25 mouse cellular contexts compared by ENCODE assay signal in genomic region chr6:28398726-28399125, GRCm38 (mm10). TPM values are rescaled to one million over a fixed set of nuclear protein-coding genes. Genes with fewer than 3 reads are reported as not detected.
A peak's percentile ranks its signal among the peaks of the same experiment; 100 is the strongest.
DNase-seq lines count a peak whose midpoint lies in the region; ATAC-seq and TF ChIP-seq lines count a peak whose summit lies in the region.
"Had no signal": no experiment of that assay in that cellular context is flagged by ENCODE, and none has a peak within 500 bp of the region (broad histone marks: within the 10 kb centered on the region; RNA-seq: fewer than 3 reads in every experiment).

No protein-coding gene starts in this region.

- no peak overlapping the region for H3K4me3 ChIP-seq in hindbrain, postnatal 0 days (ENCODE audit: low read length)
- no peak overlapping the region for H3K4me3 ChIP-seq in hindbrain, embryonic 16.5 days (ENCODE audit: low read length)
- H3K4me3 ChIP-seq in midbrain, postnatal 0 days (ENCODE audit: low read depth, low read length) = no peak overlapping the region
- no peak overlapping the region for H3K4me3 ChIP-seq in midbrain, embryonic 14.5 days (replicated peaks; ENCODE audit: low read depth, low read length)
- no peak overlapping the region for H3K4me3 ChIP-seq in neural tube, embryonic 15.5 days (replicated peaks)
- no peak overlapping the region for H3K4me3 ChIP-seq in hindbrain, embryonic 13.5 days
- H3K4me3 ChIP-seq: erythroblast, embryonic 14.5 days had no signal

- no peaks in the 10 kb centered on the region for H3K27me3 ChIP-seq in hindbrain, postnatal 0 days (ENCODE audit: insufficient read depth, low read length)
- H3K27me3 ChIP-seq in hindbrain, embryonic 16.5 days (replicated peaks; ENCODE audit: control insufficient read depth, insufficient read depth, low read length) = no peaks in the 10 kb centered on the region
- no peaks in the 10 kb centered on the region for H3K27me3 ChIP-seq in midbrain, postnatal 0 days (ENCODE audit: insufficient read depth, low read length)
- no peaks in the 10 kb centered on the region for H3K27me3 ChIP-seq in midbrain, embryonic 14.5 days (ENCODE audit: control insufficient read depth, insufficient read depth, low read length)
- H3K27me3 ChIP-seq in neural tube, embryonic 15.5 days (replicated peaks) = 0 out of 2 replicates have a peak, but pooled peaks cover 6% of the 10 kb centered on the region
- peaks cover 14% of the 10 kb centered on the region for H3K27me3 ChIP-seq in hindbrain, embryonic 13.5 days

- no peaks in the 10 kb centered on the region; the same call in 1 of the 2 replicates for H3K4me1 ChIP-seq in hindbrain, postnatal 0 days (ENCODE audit: insufficient read depth, low read length)
- peaks cover 4% of the 10 kb centered on the region for H3K4me1 ChIP-seq in hindbrain, embryonic 16.5 days (ENCODE audit: control insufficient read depth, insufficient read depth, low read depth, low read length)
- no peaks in the 10 kb centered on the region; the same call in 1 of the 2 replicates for H3K4me1 ChIP-seq in midbrain, postnatal 0 days (ENCODE audit: insufficient read depth, low read length)
- H3K4me1 ChIP-seq in midbrain, embryonic 14.5 days (ENCODE audit: control insufficient read depth, insufficient read depth, low read length) = 0 out of 2 replicates have a peak, but pooled peaks cover 10% of the 10 kb centered on the region
- peaks cover 22% of the 10 kb centered on the region for H3K4me1 ChIP-seq in neural tube, embryonic 15.5 days
- H3K4me1 ChIP-seq in hindbrain, embryonic 13.5 days (replicated peaks) = peaks cover 21% of the 10 kb centered on the region
- H3K4me1 ChIP-seq: embryonic facial prominence, embryonic 10.5 days had no signal

- no peaks in the 10 kb centered on the region for H3K36me3 ChIP-seq in hindbrain, postnatal 0 days (ENCODE audit: insufficient read depth, low read length)
- no peaks in the 10 kb centered on the region for H3K36me3 ChIP-seq in hindbrain, embryonic 16.5 days (ENCODE audit: control insufficient read depth, insufficient read depth, low read length)
- H3K36me3 ChIP-seq in midbrain, postnatal 0 days (ENCODE audit: insufficient read depth, low read length) = no peaks in the 10 kb centered on the region
- H3K36me3 ChIP-seq in midbrain, embryonic 14.5 days (ENCODE audit: control insufficient read depth, insufficient read depth, low read length) = no peaks in the 10 kb centered on the region
- no peaks in the 10 kb centered on the region for H3K36me3 ChIP-seq in neural tube, embryonic 15.5 days
- no peaks in the 10 kb centered on the region for H3K36me3 ChIP-seq in hindbrain, embryonic 13.5 days
- H3K36me3 ChIP-seq: embryonic facial prominence, embryonic 10.5 days had no signal

- no peak overlapping the region for H3K4me2 ChIP-seq in hindbrain, postnatal 0 days (ENCODE audit: low read depth, low read length)
- no peak overlapping the region for H3K4me2 ChIP-seq in hindbrain, embryonic 16.5 days (ENCODE audit: low read length)
- H3K4me2 ChIP-seq in midbrain, postnatal 0 days (ENCODE audit: low read depth, low read length, poor library complexity, severe bottlenecking) = no peak overlapping the region
- no peak overlapping the region for H3K4me2 ChIP-seq in midbrain, embryonic 14.5 days (ENCODE audit: low read length)
- H3K4me2 ChIP-seq in neural tube, embryonic 15.5 days = no peak overlapping the region
- no peak overlapping the region for H3K4me2 ChIP-seq in hindbrain, embryonic 13.5 days

- H3K27ac ChIP-seq in hindbrain, postnatal 0 days = no peak overlapping the region
- H3K27ac ChIP-seq in hindbrain, embryonic 16.5 days (ENCODE audit: low read depth, low read length) = no peak overlapping the region
- H3K27ac ChIP-seq in midbrain, postnatal 0 days (ENCODE audit: low read depth, low read length) = no peak overlapping the region
- H3K27ac ChIP-seq in midbrain, embryonic 14.5 days (replicated peaks; ENCODE audit: low read depth, low read length) = no peak overlapping the region
- H3K27ac ChIP-seq in neural tube, embryonic 15.5 days (replicated peaks) = no peak overlapping the region
- H3K27ac ChIP-seq in hindbrain, embryonic 13.5 days = no peak overlapping the region
- H3K27ac ChIP-seq: embryonic facial prominence, embryonic 10.5 days had no signal

- no peak for DNase-seq in hindbrain, postnatal 0 days (ENCODE audit: low spot score)
- DNase-seq in midbrain, postnatal 0 days (ENCODE audit: low spot score) = no peak
- no peak for DNase-seq in midbrain, embryonic 14.5 days
- peak; percentile 44 for DNase-seq in R1 (ENCODE audit: low read depth, low spot score)
- DNase-seq: adrenal gland, postnatal 14 days; cerebellum, postnatal 25 days; gastrocnemius, postnatal 14 days; kidney, adult 18-20 months; kidney, postnatal 25 days; lung, adult 2 months; right cerebral cortex, adult 18-20 months; spleen, adult 18-20 months; thymus, postnatal 36 days had no signal

- no peak overlapping the region for H3K9ac ChIP-seq in hindbrain, postnatal 0 days (replicated peaks; ENCODE audit: low read length)
- H3K9ac ChIP-seq in hindbrain, embryonic 16.5 days (ENCODE audit: low read depth, low read length) = no peak overlapping the region
- no peak overlapping the region for H3K9ac ChIP-seq in midbrain, postnatal 0 days (replicated peaks; ENCODE audit: low read length, poor library complexity, severe bottlenecking)
- no peak overlapping the region for H3K9ac ChIP-seq in midbrain, embryonic 14.5 days (replicated peaks; ENCODE audit: low read length)
- H3K9ac ChIP-seq in neural tube, embryonic 15.5 days (replicated peaks) = no peak overlapping the region
- H3K9ac ChIP-seq in hindbrain, embryonic 13.5 days = no peak overlapping the region

- H3K9me3 ChIP-seq in hindbrain, postnatal 0 days (ENCODE audit: low read length) = no peaks in the 10 kb centered on the region
- peaks cover 3% of the 10 kb centered on the region; the same call in 1 of the 2 replicates for H3K9me3 ChIP-seq in hindbrain, embryonic 16.5 days (ENCODE audit: control insufficient read depth, low read length)
- H3K9me3 ChIP-seq in midbrain, postnatal 0 days (ENCODE audit: low read length) = no peaks in the 10 kb centered on the region
- no peaks in the 10 kb centered on the region for H3K9me3 ChIP-seq in midbrain, embryonic 14.5 days (ENCODE audit: control insufficient read depth, low read length)
- no peaks in the 10 kb centered on the region for H3K9me3 ChIP-seq in neural tube, embryonic 15.5 days (replicated peaks)
- H3K9me3 ChIP-seq in hindbrain, embryonic 13.5 days = no peaks in the 10 kb centered on the region

- ATAC-seq in hindbrain, postnatal 0 days = no peak
- ATAC-seq in hindbrain, embryonic 16.5 days = no peak
- ATAC-seq in midbrain, postnatal 0 days (ENCODE audit: low FRiP score) = no peak
- ATAC-seq in midbrain, embryonic 14.5 days (ENCODE audit: low FRiP score, low TSS enrichment) = no peak
- peak; percentile 32; the same call in 1 of the 2 replicates for ATAC-seq in megakaryocyte progenitor cell, adult 5-6 weeks (replicated peaks; ENCODE audit: poor library complexity)
- ATAC-seq in neural tube, embryonic 15.5 days (ENCODE audit: low FRiP score) = no peak
- no peak for ATAC-seq in hindbrain, embryonic 13.5 days (ENCODE audit: low FRiP score)

- 83% methylated on average over 3 of the region's 3 CpGs for WGBS in hindbrain, postnatal 0 days
- WGBS in hindbrain, embryonic 16.5 days = 93% methylated on average over 3 of the region's 3 CpGs
- 82% methylated on average over 3 of the region's 3 CpGs for WGBS in midbrain, postnatal 0 days
- 94% methylated on average over 3 of the region's 3 CpGs for WGBS in midbrain, embryonic 14.5 days
- 88% methylated on average over 3 of the region's 3 CpGs for WGBS in neural tube, embryonic 15.5 days
- 85% methylated on average over 3 of the region's 3 CpGs for WGBS in hindbrain, embryonic 13.5 days

- TF ChIP-seq CTCF in hindbrain, postnatal 0 days (IDR thresholded peaks at IDR 0.05; ENCODE audit: low read depth) = peak; percentile 38
- TF ChIP-seq CTCF in midbrain, postnatal 0 days (IDR thresholded peaks at IDR 0.05) = peak; percentile 47

RNA-seq across cellular contexts. Expression of gene Zfp800, which starts 0.9 kb away (rescaled TPM):
- total RNA-seq in hindbrain, postnatal 0 days (2014; rRNA removed) = 14.5 and 18.4 TPM in 2 replicates
- 21.4 and 21.8 TPM in 2 replicates for polyA plus RNA-seq in hindbrain, postnatal 0 days (2015; fragmentation: Nextera tagmentation; extraction: Ambion mirVana)
- polyA plus RNA-seq in hindbrain, embryonic 16.5 days (2015; fragmentation: Nextera tagmentation; extraction: Ambion mirVana) = 15.0 and 18.2 TPM in 2 replicates
- 24.1 and 28.6 TPM in 2 replicates for total RNA-seq in midbrain, postnatal 0 days (2014; rRNA removed)
- 16.6 and 22.1 TPM in 2 replicates for polyA plus RNA-seq in midbrain, postnatal 0 days (2015; fragmentation: Nextera tagmentation; extraction: Ambion mirVana)
- 27.1 and 27.5 TPM in 2 replicates for polyA plus RNA-seq in midbrain, embryonic 14.5 days (2014; fragmentation: Nextera tagmentation; extraction: Ambion mirVana)
- 63.6 and 64.3 TPM in 2 replicates for total RNA-seq in megakaryocyte progenitor cell, adult 5-6 weeks (2015)
- total RNA-seq in megakaryocyte progenitor cell, adult 5-6 weeks (2017) = 57.3 and 65.0 TPM in 2 replicates
- 21.1 and 21.3 TPM in 2 replicates for polyA plus RNA-seq in neural tube, embryonic 15.5 days (2015; fragmentation: Nextera tagmentation; extraction: Ambion mirVana)
- 21.5 and 23.0 TPM in 2 replicates for polyA plus RNA-seq in hindbrain, embryonic 13.5 days (2015; fragmentation: Nextera tagmentation; extraction: Ambion mirVana)

RNA-seq across cellular contexts. Expression of gene Arf5, which starts 24.6 kb away (rescaled TPM):
- 397 and 402 TPM in 2 replicates for total RNA-seq in hindbrain, postnatal 0 days (2014; rRNA removed)
- polyA plus RNA-seq in hindbrain, postnatal 0 days (2015; fragmentation: Nextera tagmentation; extraction: Ambion mirVana) = 458 and 482 TPM in 2 replicates
- 450 and 472 TPM in 2 replicates for polyA plus RNA-seq in hindbrain, embryonic 16.5 days (2015; fragmentation: Nextera tagmentation; extraction: Ambion mirVana)
- 378 and 412 TPM in 2 replicates for total RNA-seq in midbrain, postnatal 0 days (2014; rRNA removed)
- 456 and 484 TPM in 2 replicates for polyA plus RNA-seq in midbrain, postnatal 0 days (2015; fragmentation: Nextera tagmentation; extraction: Ambion mirVana)
- 390 and 430 TPM in 2 replicates for polyA plus RNA-seq in midbrain, embryonic 14.5 days (2014; fragmentation: Nextera tagmentation; extraction: Ambion mirVana)
- 45.1 and 45.5 TPM in 2 replicates for total RNA-seq in megakaryocyte progenitor cell, adult 5-6 weeks (2015)
- 44.2 and 45.2 TPM in 2 replicates for total RNA-seq in megakaryocyte progenitor cell, adult 5-6 weeks (2017)
- 429 and 444 TPM in 2 replicates for polyA plus RNA-seq in neural tube, embryonic 15.5 days (2015; fragmentation: Nextera tagmentation; extraction: Ambion mirVana)
- polyA plus RNA-seq in hindbrain, embryonic 13.5 days (2015; fragmentation: Nextera tagmentation; extraction: Ambion mirVana) = 401 and 406 TPM in 2 replicates

RNA-seq across cellular contexts. Expression of gene Fscn3, which starts 28.9 kb away (rescaled TPM):
- total RNA-seq in hindbrain, postnatal 0 days (2014; rRNA removed) = not detected in 2 replicates
- not detected in 2 replicates for polyA plus RNA-seq in hindbrain, postnatal 0 days (2015; fragmentation: Nextera tagmentation; extraction: Ambion mirVana)
- polyA plus RNA-seq in hindbrain, embryonic 16.5 days (2015; fragmentation: Nextera tagmentation; extraction: Ambion mirVana) = not detected in 2 replicates
- total RNA-seq in midbrain, postnatal 0 days (2014; rRNA removed) = 0.19 TPM in 1 of 2 replicates, not detected in the other
- polyA plus RNA-seq in midbrain, postnatal 0 days (2015; fragmentation: Nextera tagmentation; extraction: Ambion mirVana) = not detected in 2 replicates
- polyA plus RNA-seq in midbrain, embryonic 14.5 days (2014; fragmentation: Nextera tagmentation; extraction: Ambion mirVana) = not detected in 2 replicates
- total RNA-seq in megakaryocyte progenitor cell, adult 5-6 weeks (2015) = not detected in 2 replicates
- not detected in 2 replicates for total RNA-seq in megakaryocyte progenitor cell, adult 5-6 weeks (2017)
- not detected in 2 replicates for polyA plus RNA-seq in neural tube, embryonic 15.5 days (2015; fragmentation: Nextera tagmentation; extraction: Ambion mirVana)
- polyA plus RNA-seq in hindbrain, embryonic 13.5 days (2015; fragmentation: Nextera tagmentation; extraction: Ambion mirVana) = not detected in 2 replicates
- total RNA-seq: adrenal gland, postnatal 14 days; gastrocnemius, postnatal 14 days; layer of hippocampus, postnatal 25 days had no signal
- polyA plus RNA-seq: embryonic facial prominence, embryonic 10.5 days; erythroblast, embryonic 14.5 days; heart, embryonic 14.5 days; hindbrain, embryonic 11.5 days; limb, embryonic 11.5 days; lung, adult 2 months had no signal

RNA-seq across cellular contexts. Expression of gene Gcc1, which starts 29.5 kb away (rescaled TPM):
- 15.7 and 20.2 TPM in 2 replicates for total RNA-seq in hindbrain, postnatal 0 days (2014; rRNA removed)
- 7.7 and 8.7 TPM in 2 replicates for polyA plus RNA-seq in hindbrain, postnatal 0 days (2015; fragmentation: Nextera tagmentation; extraction: Ambion mirVana)
- polyA plus RNA-seq in hindbrain, embryonic 16.5 days (2015; fragmentation: Nextera tagmentation; extraction: Ambion mirVana) = 10.4 and 12.6 TPM in 2 replicates
- total RNA-seq in midbrain, postnatal 0 days (2014; rRNA removed) = 11.2 and 14.6 TPM in 2 replicates
- polyA plus RNA-seq in midbrain, postnatal 0 days (2015; fragmentation: Nextera tagmentation; extraction: Ambion mirVana) = 8.6 and 8.7 TPM in 2 replicates
- polyA plus RNA-seq in midbrain, embryonic 14.5 days (2014; fragmentation: Nextera tagmentation; extraction: Ambion mirVana) = 8.4 and 9.5 TPM in 2 replicates
- 4.0 and 4.4 TPM in 2 replicates for total RNA-seq in megakaryocyte progenitor cell, adult 5-6 weeks (2015)
- 9.5 and 10.2 TPM in 2 replicates for total RNA-seq in megakaryocyte progenitor cell, adult 5-6 weeks (2017)
- 11.0 and 12.8 TPM in 2 replicates for polyA plus RNA-seq in neural tube, embryonic 15.5 days (2015; fragmentation: Nextera tagmentation; extraction: Ambion mirVana)
- 12.0 and 13.8 TPM in 2 replicates for polyA plus RNA-seq in hindbrain, embryonic 13.5 days (2015; fragmentation: Nextera tagmentation; extraction: Ambion mirVana)

RNA-seq across cellular contexts. Expression of gene Pax4, which starts 50.4 kb away (rescaled TPM):
- not detected in 2 replicates for total RNA-seq in hindbrain, postnatal 0 days (2014; rRNA removed)
- 0.20 and 0.23 TPM in 2 replicates for polyA plus RNA-seq in hindbrain, postnatal 0 days (2015; fragmentation: Nextera tagmentation; extraction: Ambion mirVana)
- polyA plus RNA-seq in hindbrain, embryonic 16.5 days (2015; fragmentation: Nextera tagmentation; extraction: Ambion mirVana) = 0.29 TPM in 1 of 2 replicates, not detected in the other
- total RNA-seq in midbrain, postnatal 0 days (2014; rRNA removed) = not detected in 2 replicates
- polyA plus RNA-seq in midbrain, postnatal 0 days (2015; fragmentation: Nextera tagmentation; extraction: Ambion mirVana) = 0.37 TPM in 1 of 2 replicates, not detected in the other
- not detected in 2 replicates for polyA plus RNA-seq in midbrain, embryonic 14.5 days (2014; fragmentation: Nextera tagmentation; extraction: Ambion mirVana)
- total RNA-seq in megakaryocyte progenitor cell, adult 5-6 weeks (2015) = not detected in 2 replicates
- total RNA-seq in megakaryocyte progenitor cell, adult 5-6 weeks (2017) = not detected in 2 replicates
- polyA plus RNA-seq in neural tube, embryonic 15.5 days (2015; fragmentation: Nextera tagmentation; extraction: Ambion mirVana) = not detected in 2 replicates
- polyA plus RNA-seq in hindbrain, embryonic 13.5 days (2015; fragmentation: Nextera tagmentation; extraction: Ambion mirVana) = not detected in 2 replicates
- total RNA-seq: adrenal gland, postnatal 14 days; gastrocnemius, postnatal 14 days; layer of hippocampus, postnatal 25 days; neutrophil, adult 5-6 weeks had no signal
- polyA plus RNA-seq: erythroblast, embryonic 14.5 days; heart, embryonic 14.5 days; hindbrain, embryonic 11.5 days; limb, embryonic 11.5 days; lung, adult 2 months; midbrain, embryonic 16.5 days had no signal
